Mouse (Mus musculus): ENCODE data around the gene Zfp987. TPM values are rescaled to one million over a fixed set of nuclear protein-coding genes. Genes with fewer than 3 reads are reported as not detected.
A peak's percentile ranks its signal among the peaks of the same experiment; 100 is the strongest.
"Not testable (repeated sequence)": the region's sequence is repeated elsewhere in the genome, so short reads cannot be mapped to it uniquely, and the experiment has no call there.

Gene Zfp987
- total RNA-seq (2021) (under 1 TPM in 1 of 2 experiments, not detected in 1; 0.14 TPM), polyA plus RNA-seq (2012; rRNA removed) (not detected in 2 replicates)
- long read RNA-seq, result 0 reads

DNA sequence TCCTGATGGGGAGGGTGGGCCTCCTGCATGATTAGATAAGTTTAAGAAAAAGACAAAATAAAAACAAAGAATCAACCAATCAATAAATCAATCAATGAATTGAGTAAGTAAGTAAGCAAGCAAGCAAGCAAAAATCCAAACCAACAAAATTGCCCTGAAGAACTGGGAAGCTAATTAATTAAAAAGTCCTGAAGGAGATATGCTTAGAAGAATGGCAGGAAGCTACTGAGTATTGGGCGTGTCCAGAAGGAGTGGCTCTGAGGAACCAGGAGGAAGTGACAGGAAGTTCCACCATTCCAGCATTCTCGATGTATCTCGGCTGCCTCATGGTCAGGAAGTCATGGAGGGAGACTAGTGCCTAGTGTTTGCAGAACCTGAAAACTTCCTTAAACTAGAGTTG lies at the start of gene Zfp987:
Gene Zfp987, plus strand, starts transcription at position 301 of the 400 bp plus-strand sequence.
- DNase-seq, result not testable (repeated sequence)

GRCm38 (mm10) chr4:146052536-146052935 lies 44.6 kb upstream of the Zfp987 start:
- DNase-seq, result not testable (repeated sequence)

DNA sequence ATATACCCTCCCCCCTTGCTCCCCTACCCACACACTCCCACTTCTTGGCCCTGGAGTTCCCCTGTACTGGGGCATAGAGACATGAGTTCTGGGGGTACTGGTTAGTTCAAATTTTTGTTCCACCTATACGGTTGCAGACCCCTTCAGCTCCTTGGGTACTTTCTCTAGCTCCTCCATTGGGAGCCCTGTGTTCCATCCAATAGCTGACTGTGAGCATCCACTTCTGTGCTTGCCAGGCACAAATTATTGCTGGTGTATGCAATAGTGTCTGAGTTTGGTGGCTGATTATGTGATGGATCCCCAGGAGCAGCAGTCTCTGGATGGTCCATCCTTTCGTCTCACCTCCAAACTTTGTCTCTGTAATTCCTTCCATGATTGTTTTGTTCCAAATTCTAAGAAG lies 43.7 kb upstream of the Zfp987 start:
- DNase-seq, result not testable (repeated sequence)

DNA sequence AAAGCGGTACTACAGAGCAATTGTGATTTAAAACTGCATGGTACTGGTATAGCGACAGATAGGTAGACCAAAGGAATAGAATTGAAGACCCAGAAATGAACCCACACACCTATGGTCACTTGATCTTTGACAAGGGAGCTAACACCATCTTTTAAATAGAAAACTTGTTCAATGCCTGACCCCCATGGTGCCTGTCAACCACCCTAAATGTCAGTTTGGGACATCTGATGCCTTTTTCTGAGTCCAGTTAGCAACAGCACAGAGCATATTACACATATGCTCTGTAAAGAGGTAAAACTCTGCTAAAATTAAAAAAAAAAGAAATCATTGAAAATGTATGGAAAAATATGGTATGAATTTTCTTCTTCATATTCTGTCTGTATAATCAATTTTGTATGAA lies 41.8 kb upstream of the Zfp987 start:
- DNase-seq, result no peak

GRCm38 (mm10) chr4:146058646-146059045 lies 38.5 kb upstream of the Zfp987 start:
- DNase-seq, result not testable (repeated sequence)

DNA sequence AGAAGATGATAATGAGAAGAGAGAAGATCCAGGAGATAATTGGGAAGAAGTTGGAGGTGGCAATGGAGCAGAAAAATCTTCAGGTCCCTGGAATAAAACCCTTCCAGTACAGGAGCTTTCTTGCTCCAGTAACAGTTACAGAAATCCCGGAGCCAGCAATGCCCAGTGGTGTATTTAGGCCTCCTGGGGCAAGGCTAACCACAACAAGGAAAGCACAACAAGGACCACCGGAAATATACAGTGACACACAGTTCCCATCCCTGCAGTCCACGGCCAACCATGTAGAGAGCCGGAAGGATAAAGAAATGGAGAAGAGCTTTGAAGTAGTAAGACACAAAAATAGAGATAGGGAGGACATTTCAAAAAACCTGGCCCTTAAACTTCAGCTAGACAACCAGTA lies 38.0 kb upstream of the Zfp987 start:
- DNase-seq, result not testable (repeated sequence)

DNA sequence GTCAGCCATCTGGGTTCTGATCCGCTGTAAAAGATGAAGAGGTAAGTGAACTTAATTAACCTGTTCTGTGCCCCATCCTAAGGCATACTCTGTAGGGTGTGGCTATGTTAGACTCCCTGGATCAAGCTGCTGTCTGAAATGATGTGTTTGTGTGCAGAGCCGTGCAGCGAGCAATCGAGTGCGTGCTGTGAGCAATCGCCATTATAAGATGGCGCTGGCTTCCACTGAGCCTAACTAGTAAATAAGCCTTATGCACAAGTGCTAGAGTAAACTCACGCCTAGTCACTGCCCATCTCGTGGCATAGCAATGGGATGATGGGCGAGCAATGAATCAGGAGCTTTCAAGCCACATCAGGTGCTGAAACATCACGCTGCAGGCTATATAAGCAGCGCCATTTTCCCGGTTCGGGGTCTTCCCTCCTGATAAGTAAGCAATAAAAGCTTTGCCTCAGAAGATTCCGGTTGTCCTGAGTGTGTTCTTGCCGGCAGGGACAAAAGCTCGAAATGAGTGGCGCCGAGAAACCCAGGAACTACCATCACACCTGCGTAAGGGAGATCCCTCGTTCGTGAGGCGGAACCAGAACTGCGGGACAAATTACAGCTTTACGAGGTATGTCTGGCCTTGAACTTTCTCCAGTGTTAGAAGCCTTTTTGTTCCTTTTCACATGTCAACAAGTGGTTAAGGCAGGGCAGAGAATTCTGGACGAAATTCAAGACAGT lies 37.0 kb upstream of the Zfp987 start:
- DNase-seq, result not testable (repeated sequence)

GRCm38 (mm10) chr4:146061082-146061481 lies 36.0 kb upstream of the Zfp987 start:
- not testable (repeated sequence) for DNase-seq

DNA sequence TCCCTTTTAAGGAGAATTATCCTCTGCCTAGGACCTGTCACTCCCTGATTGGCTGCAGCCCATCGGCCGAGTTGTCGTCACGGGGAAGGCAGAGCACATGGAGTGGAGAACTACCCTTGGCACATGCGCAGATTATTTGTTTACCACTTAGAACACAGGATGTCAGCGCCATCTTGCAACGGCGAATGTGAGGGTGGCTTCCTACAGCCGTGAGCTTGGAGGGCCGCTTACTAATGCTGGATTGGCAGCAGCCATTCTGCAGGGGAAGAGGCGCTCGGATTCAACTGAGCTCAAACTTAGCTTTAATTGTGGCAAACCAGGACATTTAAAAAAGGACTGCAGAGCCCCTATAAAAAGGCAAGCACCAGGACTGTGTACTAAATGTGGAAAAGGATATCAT lies 35.1 kb upstream of the Zfp987 start:
- not testable (repeated sequence) for DNase-seq

GRCm38 (mm10) chr4:146063001-146063400 lies 34.1 kb upstream of the Zfp987 start:
- not testable (repeated sequence) for DNase-seq

DNA sequence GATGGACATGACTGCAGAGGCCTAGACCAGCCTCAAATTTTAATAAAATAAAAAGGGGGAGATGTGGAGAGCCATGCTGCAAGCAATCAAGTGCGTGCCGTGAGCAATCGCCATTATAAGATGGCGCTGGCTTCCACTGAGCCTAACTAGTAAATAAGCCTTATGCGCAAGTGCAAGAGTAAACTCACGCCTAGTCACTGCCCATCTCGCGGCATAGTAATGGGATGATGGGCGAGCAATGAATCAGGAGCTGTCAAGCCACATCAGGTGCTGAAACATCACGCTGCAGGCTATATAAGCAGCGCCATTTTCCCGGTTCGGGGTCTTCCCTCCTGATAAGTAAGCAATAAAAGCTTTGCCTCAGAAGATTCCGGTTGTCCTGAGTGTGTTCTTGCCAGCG lies 33.5 kb upstream of the Zfp987 start:
- not testable (repeated sequence) for DNase-seq

GRCm38 (mm10) chr4:146064807-146065206 lies 32.3 kb upstream of the Zfp987 start:
- DNase-seq, result not testable (repeated sequence)

DNA sequence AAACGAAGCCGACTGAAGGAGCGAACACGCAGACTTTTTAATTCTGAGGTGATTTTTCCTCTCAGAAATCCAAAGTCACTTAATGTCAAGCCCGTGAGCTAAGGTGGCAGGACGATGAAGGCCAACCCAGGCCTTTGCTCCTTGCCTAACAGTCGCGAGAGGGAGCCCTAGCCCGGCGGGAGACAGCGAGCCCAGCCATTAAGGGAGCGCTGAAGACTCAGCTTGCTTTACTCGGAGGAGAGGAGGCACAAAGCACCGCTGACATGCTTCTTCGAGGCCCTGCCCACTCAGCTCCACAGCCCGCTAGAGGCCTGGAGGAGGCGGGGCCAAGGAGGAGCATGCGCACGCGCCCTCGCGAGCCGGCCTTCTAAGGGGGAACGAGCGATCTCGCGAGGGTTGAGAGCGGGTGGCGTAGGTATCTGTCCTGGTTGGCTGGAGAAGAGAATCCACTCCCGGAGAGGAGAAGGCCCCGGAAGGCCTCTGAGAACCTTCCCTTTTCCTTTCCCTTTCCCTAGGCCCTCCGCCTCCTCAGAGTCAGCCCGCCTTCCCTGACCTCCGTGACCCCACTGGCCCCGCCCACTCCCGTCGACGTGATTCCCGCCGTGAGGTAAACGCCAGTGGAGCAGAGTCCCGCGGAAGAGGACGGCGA lies 30.0 kb upstream of the Zfp987 start:
- not testable (repeated sequence) for DNase-seq

DNA sequence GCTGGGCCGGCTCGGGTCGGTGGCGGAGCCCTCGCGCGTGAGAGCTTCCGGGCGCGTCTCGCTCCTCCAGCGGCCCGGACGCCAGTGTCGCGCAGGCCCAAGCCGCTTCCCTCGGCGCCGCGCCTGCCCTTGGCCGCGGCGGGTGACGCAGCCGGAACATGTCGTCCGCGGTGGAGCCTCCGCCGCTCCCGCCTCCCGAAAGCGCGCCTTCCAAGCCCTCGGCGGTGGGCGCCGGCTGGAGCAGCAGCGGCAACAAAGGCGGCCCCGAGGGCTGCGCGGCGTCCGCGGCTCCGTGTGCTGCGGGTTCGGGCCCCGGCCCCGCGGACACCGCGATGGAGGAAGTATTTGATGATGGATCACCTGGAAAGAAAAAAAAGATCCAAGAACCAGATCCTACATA lies 29.5 kb upstream of the Zfp987 start:
- DNase-seq, result not testable (repeated sequence)

GRCm38 (mm10) chr4:146073264-146073663 lies 23.8 kb upstream of the Zfp987 start:
- not testable (repeated sequence) for DNase-seq

- not testable (repeated sequence) for DNase-seq
Observed at GRCm38 (mm10) chr4:146101448-146101847, 4.3 kb downstream of the Zfp987 start.

GRCm38 (mm10) chr4:146156524-146156923 lies 59.4 kb downstream of the Zfp987 start, which contains the start of gene Zfp600:
TSS of gene Zfp600 (plus strand) at chr4:146156824.
- DNase-seq, result not testable (repeated sequence)

GRCm38 (mm10) chr4:146162893-146163292 lies 65.8 kb downstream of the Zfp987 start:
- peak; percentile 6 for DNase-seq

DNA sequence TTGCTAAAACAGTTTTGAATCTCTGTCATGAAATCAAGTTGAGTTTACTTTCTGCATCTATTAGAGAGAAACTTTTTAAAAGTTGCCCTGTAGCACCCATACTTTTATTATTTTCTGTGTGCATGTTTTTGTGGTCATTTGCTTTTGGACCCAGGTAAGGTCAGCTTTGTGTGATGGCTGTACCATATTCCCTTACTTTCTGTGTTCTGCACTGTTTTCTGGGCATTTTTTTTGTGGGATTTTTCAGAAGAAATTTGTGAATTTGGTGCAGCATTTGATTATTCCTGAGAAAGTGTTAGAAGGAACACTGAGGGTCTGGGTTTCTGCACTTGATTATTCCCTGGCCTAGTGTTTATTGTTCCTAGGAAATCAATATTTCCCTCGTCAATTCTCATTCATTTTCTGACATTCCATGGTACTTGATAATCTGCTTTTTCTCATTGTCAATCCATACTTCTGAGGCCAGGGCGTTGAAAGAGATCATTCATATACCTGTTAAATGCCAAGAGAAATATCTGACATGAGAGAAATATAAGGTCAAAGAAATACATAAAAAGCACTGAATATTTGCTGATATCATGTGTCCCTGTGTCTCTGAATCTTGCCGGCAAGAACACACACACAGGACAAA lies 70.2 kb downstream of the Zfp987 start:
- not testable (repeated sequence) for DNase-seq

GRCm38 (mm10) chr4:146167879-146168532 lies 70.9 kb downstream of the Zfp987 start:
- DNase-seq, result peak; percentile 4

DNA sequence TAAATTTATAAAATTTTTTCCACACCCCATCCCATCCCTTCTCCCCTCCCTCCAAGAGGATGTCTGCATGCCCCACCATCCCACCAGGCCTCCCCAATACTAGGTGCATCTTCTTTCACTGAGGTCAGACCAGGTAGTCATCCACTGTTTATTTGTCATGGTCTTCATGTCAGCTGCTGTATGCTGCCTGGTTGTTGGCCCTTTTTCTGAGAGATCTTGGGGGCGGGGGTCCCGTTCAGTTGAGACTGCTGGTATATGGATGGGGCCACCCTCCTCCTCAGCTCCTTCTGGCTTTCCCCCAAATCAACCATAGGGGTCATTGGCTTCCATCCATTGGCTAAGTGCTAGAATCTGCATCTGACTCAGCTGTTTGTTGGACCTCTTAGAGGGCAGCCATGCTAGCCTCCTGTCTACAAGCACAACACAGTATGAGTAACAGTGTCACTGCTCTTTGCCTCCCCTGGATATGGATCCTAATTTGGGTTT lies 71.7 kb downstream of the Zfp987 start:
- not testable (repeated sequence) for DNase-seq
